Mouse (Mus musculus) spleen, postnatal 0 days (tissue): Measurements from ENCODE around the gene Disp1. TPM values are rescaled to one million over a fixed set of nuclear protein-coding genes. Genes with fewer than 3 reads are reported as not detected.

Source experiments
- polyA plus RNA-seq: library from polyadenylated mRNA; unstranded; fragments of >200 nt; fragmentation: Nextera tagmentation; extraction: Ambion mirVana; gene quantifications from 2 replicates; pipeline ENCODE4 v1.2.1, GENCODE M21; 2015

Gene Disp1
- polyA plus RNA-seq, result 2.3 and 3.7 TPM in 2 replicates

DNA sequence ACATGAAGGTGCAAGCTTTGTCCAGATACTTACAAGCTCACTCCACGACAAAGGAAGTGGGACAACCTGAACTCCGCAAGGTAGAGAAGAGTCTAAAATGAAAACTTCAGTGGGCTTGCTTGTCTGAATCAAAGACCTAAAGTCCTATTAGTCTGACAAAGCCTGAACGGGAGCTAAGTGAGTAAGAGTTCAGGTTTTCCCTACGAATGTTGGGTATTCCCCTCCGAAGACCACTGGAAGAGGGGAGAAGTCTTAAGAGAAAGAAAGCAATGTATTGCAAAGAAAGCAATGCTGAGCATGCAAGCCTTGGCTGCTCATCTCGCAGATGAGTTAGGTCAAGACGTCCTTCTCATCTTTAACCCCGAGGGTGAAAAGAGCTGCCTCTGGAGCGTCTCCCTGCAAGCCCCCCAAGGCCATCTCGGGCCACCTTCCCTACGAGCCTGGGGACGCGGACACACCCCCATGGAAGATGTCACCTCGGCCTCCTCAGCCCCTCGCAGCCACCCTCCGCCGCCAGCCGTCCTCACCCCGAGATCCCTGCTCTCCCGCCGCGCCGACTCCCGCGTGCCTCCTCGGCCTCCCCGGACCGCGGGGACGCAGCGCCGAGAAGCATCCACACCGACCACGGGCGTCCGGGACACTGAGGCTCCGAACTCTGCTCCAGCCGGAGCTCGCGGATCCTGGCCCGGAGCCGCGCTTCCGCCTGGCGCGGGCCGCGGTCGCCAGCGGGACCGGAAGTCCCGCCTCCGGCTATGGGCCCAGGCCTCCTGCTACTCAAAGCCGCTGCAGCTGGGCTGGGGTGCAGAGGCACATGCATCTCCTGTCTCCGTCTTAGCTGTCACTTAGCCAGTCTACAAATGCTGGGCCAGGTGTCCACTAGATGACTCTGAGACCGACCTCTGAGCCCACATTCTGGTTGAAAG lies at the start of gene Disp1:
TSS of gene Disp1 (minus strand) at position 727 of the 923 bp plus-strand sequence.

Other genes starting within 250 kb of the Disp1 start
- 30.0 and 31.2 TPM in 2 replicates for gene Aida, start 75.1 kb upstream of the Disp1 start, polyA plus RNA-seq
- 20.7 and 21.4 TPM in 2 replicates for gene Brox, start 75.7 kb upstream of the Disp1 start, polyA plus RNA-seq
- 26.4 and 36.7 TPM in 2 replicates for gene Mia3, start 148.0 kb upstream of the Disp1 start, polyA plus RNA-seq
- gene Taf1a, start 167.5 kb upstream of the Disp1 start, polyA plus RNA-seq, result 6.1 and 8.7 TPM in 2 replicates
- not detected in 2 replicates for gene Hhipl2, start 196.7 kb upstream of the Disp1 start, polyA plus RNA-seq